Mouse (Mus musculus) spleen, adult 12 weeks (tissue): ENCODE results near the gene Fam118a.
"Not testable (repeated sequence)": the region's sequence is repeated elsewhere in the genome, so short reads cannot be mapped to it uniquely, and the experiment has no call there.

Experiments used
- DNase-seq: peaks from one replicate; pipeline ENCODE4 v3.0.0; 2022; ENCODE audit warnings: low spot score

The Fam118a gene

DNA sequence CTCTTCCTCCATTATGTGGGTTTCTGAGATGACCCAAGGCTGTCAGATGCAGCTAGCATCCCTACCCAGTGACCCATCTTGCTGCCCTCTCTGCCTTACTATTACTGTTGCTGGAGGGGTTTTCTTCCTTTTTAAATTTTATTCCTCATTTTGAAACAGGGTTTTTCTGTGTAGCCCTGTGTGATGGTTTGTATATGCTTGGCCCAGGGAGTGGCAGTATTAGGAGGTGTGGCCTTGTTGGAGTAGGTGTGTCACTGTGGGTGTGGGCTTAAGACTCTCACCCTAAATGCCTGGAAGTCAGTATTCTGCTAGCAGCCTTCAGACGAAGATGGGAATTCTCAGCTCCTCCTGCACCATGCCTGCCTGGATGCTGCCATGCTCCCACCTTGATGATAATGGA, at the start of gene Fam118a:
Gene Fam118a, plus strand, starts transcription at position 301 of the 400 bp plus-strand sequence.
- DNase-seq, result not testable (repeated sequence)

DNA sequence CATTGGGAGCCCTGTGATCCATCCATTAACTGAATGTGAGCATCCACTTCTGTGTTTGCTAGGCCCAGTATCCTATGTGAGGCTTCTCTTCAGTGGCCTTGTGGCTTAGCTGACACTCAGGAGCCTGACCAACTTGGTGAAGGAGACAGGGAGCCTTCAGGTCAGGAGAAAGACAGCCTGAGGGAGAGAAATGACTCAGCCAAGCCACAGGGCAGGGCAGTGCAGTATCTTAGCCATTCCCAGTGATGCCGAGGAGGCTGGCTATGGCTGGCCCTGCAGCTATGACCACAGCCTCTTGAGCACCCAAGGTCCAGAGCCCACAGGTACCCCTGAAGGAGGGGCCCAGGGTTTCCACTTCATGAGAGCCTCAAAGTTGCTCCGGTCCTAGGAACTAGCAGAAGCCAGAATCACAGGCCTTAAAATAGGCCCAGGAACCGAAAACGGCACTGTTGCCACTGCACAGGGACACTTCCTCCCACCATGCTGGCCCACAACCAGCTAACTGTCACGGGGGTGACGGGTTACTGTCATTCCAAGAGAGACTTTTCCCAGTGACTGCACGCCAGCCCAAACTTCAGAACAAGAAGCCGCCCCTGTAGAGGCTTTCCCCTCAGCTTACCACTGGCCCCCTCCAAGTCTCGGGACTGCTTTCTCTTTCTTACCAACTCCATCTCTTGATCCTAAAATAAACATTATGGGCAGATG, 47.0 kb upstream of the Fam118a start:
- DNase-seq, result no peak

DNA sequence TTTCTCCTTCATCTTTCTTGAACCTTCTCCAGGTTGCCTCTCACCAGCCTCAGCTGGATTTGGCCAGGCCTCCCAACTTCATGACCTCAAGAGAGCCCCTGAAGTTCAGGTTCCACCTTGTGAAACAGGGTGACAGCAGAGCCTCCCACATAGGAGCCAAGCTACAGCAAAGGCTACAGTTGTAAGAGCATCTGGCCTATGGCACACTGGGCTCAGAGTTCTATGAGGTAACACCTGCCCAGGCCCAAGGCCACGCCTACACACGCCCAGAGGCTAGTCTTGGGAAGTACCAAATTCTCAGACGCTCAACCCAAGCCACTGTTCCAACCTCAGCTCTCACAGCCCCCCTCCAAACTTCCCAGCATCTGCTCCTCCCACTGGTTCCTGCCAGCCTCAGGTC, 45.9 kb upstream of the Fam118a start:
- DNase-seq, result no peak

GRCm38 (mm10) chr15:84983721-84984120, 45.0 kb upstream of the Fam118a start:
- DNase-seq, result no peak

- no peak for DNase-seq
Measured at GRCm38 (mm10) chr15:84985516-84986160, 43.1 kb upstream of the Fam118a start.

DNA sequence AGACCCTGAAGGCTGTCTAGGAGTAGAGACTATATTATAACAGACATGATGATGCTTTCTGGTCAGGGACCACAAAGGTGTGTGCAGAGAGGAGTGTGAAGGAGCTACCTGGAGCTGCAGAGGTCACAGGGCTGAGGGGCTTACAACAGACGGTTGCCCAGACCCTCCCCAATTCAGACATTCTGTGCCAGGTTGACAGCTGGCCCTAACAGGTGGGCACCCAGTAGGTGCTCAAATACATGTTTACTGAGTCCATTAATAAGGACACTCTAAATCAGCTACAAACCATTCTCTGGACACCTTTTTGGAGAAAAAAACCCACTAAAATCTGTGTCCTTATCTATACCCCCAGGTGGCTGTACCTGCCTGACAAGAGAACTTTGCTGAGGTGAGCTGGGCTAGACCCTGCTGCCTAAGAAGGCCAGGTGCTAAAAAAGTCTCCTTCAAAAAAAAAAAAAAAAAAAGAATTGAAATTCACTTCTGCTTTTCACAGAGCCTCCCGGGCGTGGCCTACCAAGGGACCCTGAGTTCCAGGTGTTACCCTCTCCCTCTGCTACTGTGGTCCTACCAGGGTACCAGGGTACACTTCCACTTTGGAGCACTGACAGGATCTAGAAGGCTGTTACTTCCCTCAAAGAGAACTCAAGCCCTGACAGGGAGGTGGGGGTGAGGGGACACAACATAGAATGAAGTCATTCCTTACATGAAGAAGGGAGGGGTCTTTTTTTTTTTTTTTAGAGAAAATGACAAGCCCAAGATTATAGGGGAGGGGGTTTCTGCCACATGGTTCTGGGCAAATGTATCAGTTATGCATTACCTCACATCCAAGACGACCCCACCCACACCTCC, 42.4 kb upstream of the Fam118a start:
- no peak for DNase-seq

GRCm38 (mm10) chr15:84987020-84987815, 41.5 kb upstream of the Fam118a start:
- no peak for DNase-seq

DNA sequence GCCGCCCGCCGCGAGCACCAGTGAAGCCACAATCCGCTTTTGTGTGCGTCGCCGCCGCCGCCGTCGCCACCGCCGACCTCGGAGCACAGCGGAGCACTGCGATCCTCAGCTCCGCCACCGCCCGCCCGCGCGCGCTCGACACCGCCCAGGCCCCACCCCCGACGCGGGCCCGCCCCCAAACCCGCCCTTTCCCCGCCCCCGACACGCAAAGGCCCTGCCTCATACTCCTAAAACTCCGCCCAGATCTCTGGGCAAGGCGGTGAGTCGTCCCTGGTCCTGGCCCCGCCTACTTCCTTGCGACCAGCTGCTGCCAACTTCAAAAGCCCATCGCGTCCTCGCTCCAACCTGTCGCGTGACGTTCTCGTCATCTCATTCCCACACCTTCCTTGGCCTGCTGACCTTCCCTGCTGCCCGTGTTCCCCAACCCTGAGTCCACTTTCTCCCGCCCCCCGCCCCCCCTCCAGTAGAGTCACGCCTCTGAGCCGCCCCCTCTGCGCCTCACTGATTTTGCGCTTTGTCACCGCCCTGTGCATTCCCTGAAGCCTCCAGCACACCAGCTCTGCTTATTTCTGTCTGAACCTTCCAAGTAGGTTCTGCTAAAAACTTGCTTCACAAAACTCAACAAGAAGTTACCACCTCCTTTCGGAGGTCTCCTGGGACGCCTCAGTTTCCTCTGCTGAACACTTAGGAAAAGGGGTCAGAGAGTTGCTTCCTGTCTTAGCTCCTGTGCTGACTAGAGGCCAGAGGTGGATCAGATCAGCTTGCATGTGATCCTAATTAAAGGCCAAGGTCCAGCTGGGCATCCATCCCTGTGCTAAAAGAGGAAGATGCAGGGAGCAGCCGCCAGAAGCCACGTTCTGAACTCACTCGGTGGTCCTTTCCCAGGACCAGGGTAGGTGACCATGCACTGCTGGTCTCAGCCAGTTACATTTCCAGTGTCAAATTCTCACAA, 40.6 kb upstream of the Fam118a start, which contains the start of gene 5031439G07Rik:
Gene 5031439G07Rik, minus strand, starts transcription at position 678 of the 952 bp plus-strand sequence.
- peak; percentile 71 for DNase-seq

DNA sequence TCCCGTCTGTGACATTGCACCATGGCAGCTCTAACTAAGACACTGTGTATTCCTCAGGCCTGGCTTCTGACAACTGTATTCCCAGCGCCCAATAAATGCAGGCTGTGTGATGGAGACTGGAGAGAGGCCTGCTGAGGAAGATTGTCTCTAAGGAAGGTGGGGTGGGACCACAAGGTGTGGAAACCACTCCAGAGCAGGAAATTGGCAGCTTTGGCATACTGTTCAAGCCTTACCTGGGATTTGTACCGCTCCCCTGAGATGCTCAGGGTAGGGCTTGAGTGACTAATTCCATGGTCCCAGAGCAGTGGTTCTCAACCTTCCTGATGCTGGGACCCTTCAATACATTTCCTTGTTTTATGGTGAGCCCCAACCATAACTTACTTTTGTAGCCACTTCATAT, 39.6 kb upstream of the Fam118a start:
- DNase-seq, result no peak

GRCm38 (mm10) chr15:84989771-84990170, 39.0 kb upstream of the Fam118a start:
- no peak for DNase-seq

- no peak for DNase-seq
Measured at GRCm38 (mm10) chr15:84994498-84994897, 34.2 kb upstream of the Fam118a start.

GRCm38 (mm10) chr15:84995041-84995440, 33.7 kb upstream of the Fam118a start:
- no peak for DNase-seq

GRCm38 (mm10) chr15:84995967-84996366, 32.8 kb upstream of the Fam118a start:
- no peak for DNase-seq

DNA sequence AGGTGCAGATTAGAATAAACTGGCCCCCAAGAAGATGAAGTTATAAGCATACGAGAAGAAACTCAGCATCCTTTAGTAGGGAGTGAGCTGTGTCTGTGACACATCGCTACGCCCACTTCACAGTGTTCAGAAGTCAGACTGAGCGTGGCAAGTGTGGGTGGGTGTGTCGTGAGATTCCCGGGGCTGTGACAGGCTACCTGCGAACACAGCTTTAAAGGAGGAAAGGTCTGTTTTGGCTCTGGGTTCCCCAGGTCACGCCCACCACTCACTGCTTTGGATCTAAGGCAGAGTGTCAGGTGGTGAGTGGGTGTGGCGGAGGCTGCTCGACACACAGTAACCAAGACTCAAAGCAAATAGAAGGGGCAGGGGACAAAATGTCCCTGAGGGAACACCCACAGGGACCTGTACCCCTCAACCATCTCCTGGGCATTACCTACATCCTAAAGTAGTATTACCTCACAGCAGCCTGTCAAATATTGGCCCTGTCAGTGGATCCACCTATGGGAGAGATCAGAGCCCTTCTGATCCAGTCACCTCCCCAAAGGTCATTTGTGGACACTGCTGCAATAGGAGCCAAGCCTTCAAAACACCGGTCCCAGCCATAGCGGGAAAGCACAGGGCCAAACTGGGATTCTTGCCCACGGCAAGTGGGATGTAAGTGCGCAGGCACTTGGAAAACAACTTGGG, 30.8 kb upstream of the Fam118a start:
- no peak for DNase-seq

GRCm38 (mm10) chr15:84999911-85000310, 28.8 kb upstream of the Fam118a start:
- no peak for DNase-seq

DNA sequence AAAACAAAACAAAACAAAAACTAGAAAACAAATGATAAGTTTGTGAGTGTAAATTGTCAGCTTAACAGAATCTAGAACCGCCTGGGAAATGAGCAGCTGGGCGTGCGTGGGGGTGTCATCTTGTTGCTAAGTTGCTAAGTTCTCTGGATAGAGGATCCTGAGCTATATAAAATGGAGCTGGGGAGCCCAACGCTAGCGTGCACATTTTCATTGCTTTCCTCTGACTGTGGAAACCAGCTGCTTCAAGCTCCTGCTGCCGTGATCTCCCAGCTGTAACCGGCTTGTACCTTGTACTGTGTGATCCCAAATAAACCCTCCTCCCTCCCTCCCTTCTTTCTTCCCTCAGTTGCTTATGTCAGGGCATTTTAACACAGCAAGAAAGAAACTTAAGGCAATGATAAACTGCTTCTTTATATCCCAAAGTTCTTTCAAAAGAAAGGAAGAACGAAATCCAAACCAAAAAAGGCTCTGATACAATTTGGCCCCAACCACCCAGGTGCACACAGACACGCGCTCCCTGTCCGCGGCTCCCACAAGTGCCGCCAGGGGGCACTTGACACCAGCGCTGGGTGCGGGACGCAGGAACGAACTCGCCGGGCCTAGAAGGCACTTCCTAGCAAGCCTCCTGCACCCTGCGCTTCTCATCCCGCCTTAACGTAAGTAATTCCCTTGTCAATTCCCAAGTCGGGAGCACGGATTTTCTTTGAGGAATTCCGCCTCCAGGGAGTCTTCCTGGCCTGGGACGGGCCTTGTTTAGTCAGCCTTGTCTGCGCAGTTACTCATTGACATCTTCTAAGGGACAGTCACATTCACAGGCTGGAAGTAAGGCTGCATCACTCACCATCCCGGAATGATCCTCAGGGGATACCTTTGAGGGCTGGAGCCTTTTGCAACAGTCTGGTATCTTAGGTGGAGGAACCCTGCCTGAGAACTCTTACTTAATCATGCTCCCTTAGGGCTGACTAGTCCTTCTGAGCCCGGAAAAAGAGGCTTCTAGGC, 27.5 kb upstream of the Fam118a start:
- DNase-seq, result peak; percentile 53

GRCm38 (mm10) chr15:85009666-85010065, 19.1 kb upstream of the Fam118a start:
- DNase-seq, result no peak

DNA sequence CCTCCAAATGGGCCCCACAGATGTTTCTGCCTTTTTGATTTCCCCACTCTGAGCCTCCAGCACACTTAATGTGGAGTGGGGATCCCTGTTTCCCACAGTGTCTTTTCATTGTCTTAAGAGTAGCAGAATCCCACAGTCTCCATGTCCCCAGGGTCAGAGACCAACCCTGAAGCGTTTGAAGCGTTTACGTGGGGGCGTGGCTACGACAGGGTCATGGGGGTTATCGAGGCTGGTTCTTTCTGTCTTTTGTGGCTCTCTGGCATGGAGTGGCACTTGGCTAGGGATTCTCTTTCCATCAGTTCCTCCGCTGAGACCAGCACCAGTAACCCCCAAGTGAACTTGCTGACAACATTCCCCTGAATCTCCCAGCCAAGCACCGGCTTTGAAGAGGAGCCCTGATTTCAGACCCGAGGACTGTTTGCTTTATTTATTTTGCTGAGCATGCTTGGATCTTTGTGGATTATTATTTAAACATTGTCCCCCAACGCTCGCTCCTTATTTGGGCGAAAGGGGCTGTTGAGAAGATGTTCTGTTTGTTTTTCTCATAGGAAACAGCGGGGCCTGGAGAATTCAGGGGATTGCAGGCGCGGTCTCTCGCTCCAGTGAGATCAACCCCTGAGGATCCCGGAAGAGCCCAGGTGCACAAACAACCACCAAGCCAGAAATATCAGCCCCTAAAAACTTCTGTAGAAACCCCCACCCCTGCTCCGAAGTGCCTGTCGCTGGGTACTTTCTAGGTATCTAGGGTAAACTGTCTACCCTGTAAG, 16.7 kb upstream of the Fam118a start:
- DNase-seq, result no peak
